Mouse (Mus musculus): ENCODE measurements around the gene Erc2. TPM values are rescaled to one million over a fixed set of nuclear protein-coding genes. Genes with fewer than 3 reads are reported as not detected.

The Erc2 gene
- polyA plus RNA-seq, 2 experiments: 4.9 to 6.5 TPM

DNA sequence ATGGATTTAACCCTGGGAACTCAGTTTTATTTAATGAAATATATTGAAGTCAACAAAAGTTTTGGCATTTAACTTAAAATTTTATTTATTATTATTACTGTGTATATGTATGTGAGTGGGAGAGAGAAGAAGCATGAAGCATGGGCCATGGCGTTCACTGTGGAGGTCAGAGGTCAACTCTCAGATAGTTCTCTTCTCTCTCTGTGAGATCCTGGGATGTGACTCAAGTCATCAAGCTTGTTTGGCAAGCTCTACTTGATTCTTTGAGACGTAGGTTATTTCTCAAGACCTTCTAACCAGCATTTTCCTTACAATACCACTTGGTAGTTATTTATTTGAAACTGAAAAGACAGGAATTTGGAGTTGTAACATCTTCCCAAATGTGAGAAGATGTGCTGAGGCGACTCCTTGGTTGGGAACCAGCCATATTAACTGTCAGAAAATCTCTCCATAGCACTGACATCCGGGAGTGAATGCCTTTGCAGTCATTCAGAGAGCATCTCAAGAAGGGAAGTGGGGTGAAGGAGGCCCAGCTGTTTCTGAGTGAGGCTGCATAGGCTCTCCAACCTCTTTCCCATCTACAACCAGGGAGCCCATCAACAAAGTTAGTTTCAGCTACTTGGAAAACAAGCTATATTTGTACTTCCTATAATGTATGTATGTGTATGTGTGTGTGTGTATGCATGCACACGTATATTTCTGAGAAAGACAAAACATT lies 299.6 kb downstream of the Erc2 start:
- Histone ChIP-seq H3K36me3 (ENCODE audit: control insufficient read depth, insufficient read depth, low read length) (no peaks in the 10 kb centered on the region), H3K9ac (ENCODE audit: low read depth, low read length, severe bottlenecking) (no peak overlapping the region), H3K27ac (replicated peaks; ENCODE audit: low read depth, low read length) (no peak overlapping the region), H3K4me3 (replicated peaks; ENCODE audit: low read length) (no peak overlapping the region), H3K4me2 (replicated peaks; ENCODE audit: low read depth, low read length, severe bottlenecking) (no peak overlapping the region), H3K27me3 (ENCODE audit: control insufficient read depth, insufficient read depth, low read length) (no peaks in the 10 kb centered on the region), H3K9me3 (ENCODE audit: control insufficient read depth, low read length) (0 out of 2 replicates have a peak, but pooled peaks cover 6% of the 10 kb centered on the region), H3K4me1 (ENCODE audit: control insufficient read depth, insufficient read depth, low read length) (peaks cover 14% of the 10 kb centered on the region)
- TF ChIP-seq POLR2A (IDR thresholded peaks at IDR 0.05; ENCODE audit: borderline replicate concordance, extremely low read depth, insufficient read depth, insufficient read length): no peak
- DNase-seq (ENCODE audit: low spot score): no peak
- ATAC-seq (ENCODE audit: low FRiP score, low read depth): no peak
- 83% methylated on average over 5 of the region's 5 CpGs for WGBS

DNA sequence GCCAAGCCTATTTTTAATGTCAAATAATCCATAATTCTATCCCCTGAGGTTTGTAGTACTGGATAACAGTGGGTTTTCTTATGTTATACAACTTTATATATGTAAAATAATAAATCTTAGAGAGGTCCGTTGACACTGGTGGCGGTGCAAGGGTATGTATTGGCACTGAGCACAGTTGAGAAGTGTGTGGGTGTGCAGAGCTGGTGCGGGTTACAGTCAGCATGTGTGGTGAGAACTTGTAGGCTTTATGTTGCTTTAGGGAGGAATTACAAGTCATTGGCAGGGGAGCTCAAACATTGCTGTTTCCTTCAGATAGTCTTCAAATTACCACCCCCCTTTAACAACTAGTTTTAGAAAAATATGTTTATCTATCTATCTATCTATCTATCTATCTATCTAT lies 305.1 kb downstream of the Erc2 start:
- Histone ChIP-seq H3K36me3 (ENCODE audit: control insufficient read depth, insufficient read depth, low read length) (no peaks in the 10 kb centered on the region), H3K9me3 (ENCODE audit: control insufficient read depth, low read length) (0 out of 2 replicates have a peak, but pooled peaks cover 6% of the 10 kb centered on the region), H3K9ac (ENCODE audit: low read depth, low read length, severe bottlenecking) (no peak overlapping the region), H3K27ac (replicated peaks; ENCODE audit: low read depth, low read length) (no peak overlapping the region), H3K4me3 (replicated peaks; ENCODE audit: low read length) (no peak overlapping the region), H3K27me3 (ENCODE audit: control insufficient read depth, insufficient read depth, low read length) (no peaks in the 10 kb centered on the region), H3K4me2 (replicated peaks; ENCODE audit: low read depth, low read length, severe bottlenecking) (no peak overlapping the region), H3K4me1 (ENCODE audit: control insufficient read depth, insufficient read depth, low read length) (no peaks in the 10 kb centered on the region)
- no peak for TF ChIP-seq POLR2A (IDR thresholded peaks at IDR 0.05; ENCODE audit: borderline replicate concordance, extremely low read depth, insufficient read depth, insufficient read length)
- WGBS: 85% methylated on average over 3 of the region's 3 CpGs
- DNase-seq (ENCODE audit: low spot score) (no peak), ATAC-seq (ENCODE audit: low FRiP score, low read depth) (no peak)

DNA sequence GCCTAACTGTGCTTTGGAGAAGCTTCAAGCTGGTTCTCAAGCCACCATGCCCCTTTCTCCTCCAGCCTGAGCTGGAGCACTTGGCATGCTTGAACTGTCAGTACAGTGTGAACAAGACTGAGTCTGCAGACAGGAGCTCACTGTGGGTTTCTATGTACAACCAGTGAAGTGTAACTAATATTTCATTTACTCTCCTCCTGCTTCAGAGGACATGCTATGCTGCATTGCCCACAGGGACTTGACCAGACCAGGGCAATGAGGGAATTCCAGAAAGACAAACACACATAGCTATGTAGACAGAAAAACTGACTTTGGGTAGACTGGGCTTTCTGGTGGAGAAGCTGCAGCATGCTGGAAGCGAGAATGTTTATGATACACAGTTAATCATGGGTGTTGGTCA lies 311.3 kb downstream of the Erc2 start:
- Histone ChIP-seq H3K27ac (replicated peaks; ENCODE audit: low read depth, low read length) (no peak overlapping the region), H3K4me2 (replicated peaks; ENCODE audit: low read depth, low read length, severe bottlenecking) (no peak overlapping the region), H3K4me1 (ENCODE audit: control insufficient read depth, insufficient read depth, low read length) (0 out of 2 replicates have a peak, but pooled peaks cover 4% of the 10 kb centered on the region), H3K36me3 (ENCODE audit: control insufficient read depth, insufficient read depth, low read length) (no peaks in the 10 kb centered on the region), H3K9me3 (ENCODE audit: control insufficient read depth, low read length) (no peaks in the 10 kb centered on the region), H3K27me3 (ENCODE audit: control insufficient read depth, insufficient read depth, low read length) (no peaks in the 10 kb centered on the region), H3K9ac (ENCODE audit: low read depth, low read length, severe bottlenecking) (no peak overlapping the region), H3K4me3 (replicated peaks; ENCODE audit: low read length) (no peak overlapping the region)
- ATAC-seq (ENCODE audit: low FRiP score, low read depth) (no peak), DNase-seq (ENCODE audit: low spot score) (no peak)
- 71% methylated on average over 1 of the region's 1 CpGs for WGBS
- no peak for TF ChIP-seq POLR2A (IDR thresholded peaks at IDR 0.05; ENCODE audit: borderline replicate concordance, extremely low read depth, insufficient read depth, insufficient read length)

DNA sequence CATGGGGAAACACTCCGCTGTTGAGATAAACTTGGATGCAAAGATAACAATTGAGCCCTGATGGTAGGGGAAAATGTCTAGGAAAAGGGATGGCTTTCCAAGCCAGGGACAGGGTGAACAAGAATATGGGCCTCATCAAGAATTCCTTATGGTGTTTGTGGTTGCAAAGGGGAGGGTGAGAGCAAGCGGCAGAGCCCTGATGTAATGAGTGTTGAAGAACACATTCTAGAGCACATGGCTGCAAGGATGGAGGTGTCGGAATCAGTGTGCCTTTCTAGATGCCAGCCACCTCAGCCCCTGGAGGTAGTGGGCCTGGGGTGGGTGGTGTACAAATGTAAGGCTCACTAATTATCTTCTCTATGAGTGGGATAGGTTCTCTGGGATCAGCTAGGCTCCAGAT lies 313.5 kb downstream of the Erc2 start:
- Histone ChIP-seq H3K4me2 (replicated peaks; ENCODE audit: low read depth, low read length, severe bottlenecking) (no peak overlapping the region), H3K4me1 (ENCODE audit: control insufficient read depth, insufficient read depth, low read length) (0 out of 2 replicates have a peak, but pooled peaks cover 4% of the 10 kb centered on the region), H3K9ac (ENCODE audit: low read depth, low read length, severe bottlenecking) (no peak overlapping the region), H3K27ac (replicated peaks; ENCODE audit: low read depth, low read length) (no peak overlapping the region), H3K9me3 (ENCODE audit: control insufficient read depth, low read length) (no peaks in the 10 kb centered on the region), H3K27me3 (ENCODE audit: control insufficient read depth, insufficient read depth, low read length) (no peaks in the 10 kb centered on the region), H3K36me3 (ENCODE audit: control insufficient read depth, insufficient read depth, low read length) (no peaks in the 10 kb centered on the region), H3K4me3 (replicated peaks; ENCODE audit: low read length) (no peak overlapping the region)
- WGBS: 87% methylated on average over 3 of the region's 3 CpGs
- TF ChIP-seq POLR2A (IDR thresholded peaks at IDR 0.05; ENCODE audit: borderline replicate concordance, extremely low read depth, insufficient read depth, insufficient read length): no peak
- ATAC-seq (ENCODE audit: low FRiP score, low read depth): no peak
- DNase-seq (ENCODE audit: low spot score): no peak

DNA sequence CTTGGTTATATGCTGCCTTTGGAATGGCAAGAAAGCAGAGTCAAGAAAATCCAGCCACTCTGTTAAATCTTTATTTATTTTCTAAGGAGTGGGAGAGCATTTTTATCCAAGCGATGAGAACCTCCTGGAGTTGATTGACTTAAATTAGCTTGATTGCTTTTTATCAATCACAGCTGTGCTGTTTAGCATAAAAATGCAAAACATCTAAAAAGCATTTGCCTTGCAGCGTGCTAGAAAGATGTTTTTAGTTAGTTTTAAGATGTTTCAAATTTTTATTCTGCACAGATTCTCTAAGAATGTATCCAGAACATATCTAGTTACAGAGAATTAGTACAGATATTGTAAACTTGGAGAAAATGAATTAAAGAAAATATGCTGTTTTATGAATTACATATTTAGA lies 315.7 kb downstream of the Erc2 start:
- Histone ChIP-seq H3K9me3 (ENCODE audit: control insufficient read depth, low read length) (no peaks in the 10 kb centered on the region), H3K4me3 (replicated peaks; ENCODE audit: low read length) (no peak overlapping the region), H3K36me3 (ENCODE audit: control insufficient read depth, insufficient read depth, low read length) (no peaks in the 10 kb centered on the region), H3K9ac (ENCODE audit: low read depth, low read length, severe bottlenecking) (no peak overlapping the region), H3K4me1 (ENCODE audit: control insufficient read depth, insufficient read depth, low read length) (0 out of 2 replicates have a peak, but pooled peaks cover 4% of the 10 kb centered on the region), H3K27ac (replicated peaks; ENCODE audit: low read depth, low read length) (no peak overlapping the region), H3K27me3 (ENCODE audit: control insufficient read depth, insufficient read depth, low read length) (no peaks in the 10 kb centered on the region), H3K4me2 (replicated peaks; ENCODE audit: low read depth, low read length, severe bottlenecking) (no peak overlapping the region)
- DNase-seq (ENCODE audit: low spot score) (no peak), ATAC-seq (ENCODE audit: low FRiP score, low read depth) (no peak)
- WGBS: 37% methylated on average over 2 of the region's 2 CpGs
- TF ChIP-seq POLR2A (IDR thresholded peaks at IDR 0.05; ENCODE audit: borderline replicate concordance, extremely low read depth, insufficient read depth, insufficient read length): no peak

All from limb, embryonic 14.5 days (tissue).